Mouse (Mus musculus) neural tube, embryonic 12.5 days (tissue): ENCODE results near the gene Hlf. TPM values are rescaled to one million over a fixed set of nuclear protein-coding genes. Genes with fewer than 3 reads are reported as not detected.

ENCODE experiments used
- ATAC-seq: fragments of 200-750 bp; cut with Nextera tagmentation; 2 replicates; pipeline ENCODE4 v1.8.0; 2017; ENCODE audit warnings: low read depth, mild to moderate bottlenecking, moderate TSS enrichment, moderate library complexity; ENCODE audit not compliant: low FRiP score
- H3K27ac ChIP-seq: fragments of 300-500 bp; sonication (generic); 2 replicates; pipeline ENCODE4 v1.5.1; 2016
- H3K27me3 ChIP-seq: fragments of 300-500 bp; sonication (generic); replicated peaks from 2 replicates; pipeline ENCODE4 v1.6.1; 2016; ENCODE audit warnings: mild to moderate bottlenecking
- H3K36me3 ChIP-seq: fragments of 300-500 bp; sonication (generic); 2 replicates; pipeline ENCODE4 v1.6.1; 2016; ENCODE audit warnings: mild to moderate bottlenecking
- H3K4me1 ChIP-seq: fragments of 300-500 bp; sonication (generic); 2 replicates; pipeline ENCODE4 v1.6.1; 2016
- H3K4me2 ChIP-seq: fragments of 300-500 bp; sonication (generic); replicated peaks from 2 replicates; pipeline ENCODE4 v1.6.1; 2016; ENCODE audit warnings: mild to moderate bottlenecking
- H3K4me3 ChIP-seq: fragments of 300-500 bp; sonication (generic); 2 replicates; pipeline ENCODE4 v1.5.1; 2016
- H3K9ac ChIP-seq: fragments of 300-500 bp; sonication (generic); 2 replicates; pipeline ENCODE4 v1.6.1; 2016; ENCODE audit warnings: mild to moderate bottlenecking
- H3K9me3 ChIP-seq: fragments of 300-500 bp; sonication (generic); 2 replicates; pipeline ENCODE4 v1.6.1; 2016; ENCODE audit warnings: mild to moderate bottlenecking
- WGBS: fragments of 180-500 bp; shearing (Covaris S2); methylation state at CpG from one replicate; pipeline ENCODE4 v1.1.7; 2016; 5-methylcytosine and 5-hydroxymethylcytosine counted together
- polyA plus RNA-seq: library from polyadenylated mRNA; unstranded; fragments of >200 nt; fragmentation: Nextera tagmentation; extraction: Ambion mirVana; gene quantifications from 2 replicates; pipeline ENCODE4 v1.2.1, GENCODE M21; 2016

Gene Hlf
- polyA plus RNA-seq, 1 experiment from 2014 or later: 1.8 TPM

- peak; percentile 39 for ATAC-seq
- H3K9me3 ChIP-seq: no peaks in the 10 kb centered on the region
- H3K4me3 ChIP-seq: peak overlapping the region; percentile 42
- under 1% methylated on average over 36 of the region's 36 CpGs for WGBS
- H3K4me2 ChIP-seq: peak overlapping the region; percentile 87
- peaks cover 44% of the 10 kb centered on the region for H3K27me3 ChIP-seq
- H3K36me3 ChIP-seq: no peaks in the 10 kb centered on the region
- H3K9ac ChIP-seq: peak overlapping the region; percentile 33
- H3K27ac ChIP-seq: no peak overlapping the region
- peaks cover 14% of the 10 kb centered on the region for H3K4me1 ChIP-seq
Observed at GRCm38 (mm10) chr11:90389174-90389901, 1.4 kb downstream of the Hlf start.

GRCm38 (mm10) chr11:90387501-90388440 lies 2.9 kb downstream of the Hlf start:
- no peaks in the 10 kb centered on the region for H3K9me3 ChIP-seq
- no peak overlapping the region for H3K9ac ChIP-seq
- H3K4me2 ChIP-seq: peak overlapping the region; percentile 87; the same call in 1 of the 2 replicates
- H3K4me3 ChIP-seq: no peak overlapping the region
- WGBS: 46% methylated on average over 32 of the region's 32 CpGs
- H3K36me3 ChIP-seq: no peaks in the 10 kb centered on the region
- no peak overlapping the region for H3K27ac ChIP-seq
- no peak for ATAC-seq
- H3K27me3 ChIP-seq: peaks cover 44% of the 10 kb centered on the region
- H3K4me1 ChIP-seq: peaks cover 14% of the 10 kb centered on the region

- H3K4me3 ChIP-seq: no peak overlapping the region
- H3K27ac ChIP-seq: no peak overlapping the region
- 0 out of 2 replicates have a peak overlapping the region, but pooled peaks have one; percentile 18 for H3K4me2 ChIP-seq
- peaks cover 10% of the 10 kb centered on the region; the same call in 1 of the 2 replicates for H3K27me3 ChIP-seq
- 27% methylated on average over 6 of the region's 6 CpGs for WGBS
- peak; percentile 82 for ATAC-seq
- no peak overlapping the region for H3K9ac ChIP-seq
- H3K36me3 ChIP-seq: no peaks in the 10 kb centered on the region
- H3K4me1 ChIP-seq: peaks cover 9% of the 10 kb centered on the region
- no peaks in the 10 kb centered on the region for H3K9me3 ChIP-seq
Observed at GRCm38 (mm10) chr11:90382005-90382611, 8.6 kb downstream of the Hlf start.

- 0 out of 2 replicates have a peak, but pooled peaks cover 3% of the 10 kb centered on the region for H3K27me3 ChIP-seq
- no peaks in the 10 kb centered on the region for H3K36me3 ChIP-seq
- H3K9me3 ChIP-seq: no peaks in the 10 kb centered on the region
- H3K4me3 ChIP-seq: no peak overlapping the region
- 58% methylated on average over 5 of the region's 5 CpGs for WGBS
- peaks cover 9% of the 10 kb centered on the region for H3K4me1 ChIP-seq
- no peak overlapping the region for H3K27ac ChIP-seq
- ATAC-seq: peak; percentile 49; the same call in 1 of the 2 replicates
- no peak overlapping the region for H3K9ac ChIP-seq
- no peak overlapping the region for H3K4me2 ChIP-seq
Observed at GRCm38 (mm10) chr11:90381113-90381512, 9.6 kb downstream of the Hlf start.

- no peak overlapping the region for H3K4me3 ChIP-seq
- no peak overlapping the region for H3K9ac ChIP-seq
- H3K4me2 ChIP-seq: no peak overlapping the region
- 0 out of 2 replicates have a peak, but pooled peaks cover 3% of the 10 kb centered on the region for H3K27me3 ChIP-seq
- 86% methylated on average over 10 of the region's 10 CpGs for WGBS
- H3K27ac ChIP-seq: no peak overlapping the region
- H3K36me3 ChIP-seq: no peaks in the 10 kb centered on the region
- no peaks in the 10 kb centered on the region for H3K9me3 ChIP-seq
- ATAC-seq: no peak
- H3K4me1 ChIP-seq: peaks cover 9% of the 10 kb centered on the region
Observed at GRCm38 (mm10) chr11:90380131-90380685, 10.5 kb downstream of the Hlf start.

- 96% methylated on average over 5 of the region's 5 CpGs for WGBS
Observed at GRCm38 (mm10) chr11:90378008-90378407, 12.7 kb downstream of the Hlf start.

GRCm38 (mm10) chr11:90376436-90376835 lies 14.3 kb downstream of the Hlf start:
- H3K9me3 ChIP-seq: no peaks in the 10 kb centered on the region
- no peak overlapping the region for H3K4me3 ChIP-seq
- no peak overlapping the region for H3K4me2 ChIP-seq
- 92% methylated on average over 9 of the region's 9 CpGs for WGBS
- no peak overlapping the region for H3K27ac ChIP-seq
- H3K27me3 ChIP-seq: 0 out of 2 replicates have a peak, but pooled peaks cover 3% of the 10 kb centered on the region
- no peaks in the 10 kb centered on the region for H3K36me3 ChIP-seq
- no peak for ATAC-seq
- H3K4me1 ChIP-seq: no peaks in the 10 kb centered on the region
- H3K9ac ChIP-seq: no peak overlapping the region

More at GRCm38 (mm10) chr11:90378008-90378407, 12.7 kb downstream of the Hlf start:
- no peak for ATAC-seq
- Histone ChIP-seq H3K9me3 (no peaks in the 10 kb centered on the region), H3K36me3 (no peaks in the 10 kb centered on the region), H3K4me2 (no peak overlapping the region), H3K4me1 (peaks cover 9% of the 10 kb centered on the region), H3K27me3 (0 out of 2 replicates have a peak, but pooled peaks cover 3% of the 10 kb centered on the region), H3K9ac (no peak overlapping the region), H3K4me3 (no peak overlapping the region), H3K27ac (no peak overlapping the region)

- no peak overlapping the region for H3K4me3 ChIP-seq
- no peak overlapping the region for H3K27ac ChIP-seq
- no peaks in the 10 kb centered on the region for H3K9me3 ChIP-seq
- H3K4me1 ChIP-seq: peaks cover 25% of the 10 kb centered on the region
- H3K9ac ChIP-seq: no peak overlapping the region
- H3K4me2 ChIP-seq: no peak overlapping the region
- ATAC-seq: no peak
- no peaks in the 10 kb centered on the region for H3K36me3 ChIP-seq
- no peaks in the 10 kb centered on the region for H3K27me3 ChIP-seq
- 65% methylated on average over 8 of the region's 8 CpGs for WGBS
Observed at GRCm38 (mm10) chr11:90371470-90372100, 19.1 kb downstream of the Hlf start.

GRCm38 (mm10) chr11:90370789-90371291 lies 19.9 kb downstream of the Hlf start:
- Histone ChIP-seq H3K27ac (no peak overlapping the region), H3K9ac (no peak overlapping the region)

GRCm38 (mm10) chr11:90370367-90370766 lies 20.3 kb downstream of the Hlf start:
- no peak overlapping the region for H3K9ac ChIP-seq
- H3K36me3 ChIP-seq: no peaks in the 10 kb centered on the region
- no peak for ATAC-seq
- H3K27ac ChIP-seq: no peak overlapping the region
- peak overlapping the region; percentile 45 for H3K4me2 ChIP-seq
- H3K4me3 ChIP-seq: no peak overlapping the region
- H3K4me1 ChIP-seq: peaks cover 25% of the 10 kb centered on the region
- no peaks in the 10 kb centered on the region for H3K27me3 ChIP-seq
- no peaks in the 10 kb centered on the region for H3K9me3 ChIP-seq
- 38% methylated on average over 11 of the region's 11 CpGs for WGBS

More at GRCm38 (mm10) chr11:90370789-90371291, 19.9 kb downstream of the Hlf start:
- Histone ChIP-seq H3K9me3 (no peaks in the 10 kb centered on the region), H3K36me3 (no peaks in the 10 kb centered on the region), H3K27me3 (no peaks in the 10 kb centered on the region), H3K4me2 (peak overlapping the region; percentile 45), H3K4me1 (peaks cover 25% of the 10 kb centered on the region), H3K4me3 (no peak overlapping the region)
- 8% methylated on average over 11 of the region's 11 CpGs for WGBS
- ATAC-seq: peak; percentile 41; the same call in 1 of the 2 replicates

- H3K4me3 ChIP-seq: no peak overlapping the region
- H3K36me3 ChIP-seq: no peaks in the 10 kb centered on the region
- no peak overlapping the region for H3K27ac ChIP-seq
- ATAC-seq: peak; percentile 74
- peak overlapping the region; percentile 27 for H3K4me2 ChIP-seq
- H3K27me3 ChIP-seq: no peaks in the 10 kb centered on the region
- no peak overlapping the region for H3K9ac ChIP-seq
- WGBS: 34% methylated on average over 8 of the region's 8 CpGs
- peaks cover 25% of the 10 kb centered on the region for H3K4me1 ChIP-seq
- no peaks in the 10 kb centered on the region for H3K9me3 ChIP-seq
Observed at GRCm38 (mm10) chr11:90369605-90370004, 21.1 kb downstream of the Hlf start.
